ENCODE assay signal across 8 mouse cellular contexts in genomic region chr2:135328756-135329155, GRCm38 (mm10).
A peak's percentile ranks its signal among the peaks of the same experiment; 100 is the strongest.
DNase-seq lines count a peak whose midpoint lies in the region; ATAC-seq and TF ChIP-seq lines count a peak whose summit lies in the region.

No protein-coding gene starts in this region.

- H3K4me1 ChIP-seq in MEL (ENCODE audit: control insufficient read depth in 1 of 2, insufficient read depth in 2 of 2, low read length in 2 of 2): peaks cover 0 to 2% of the 10 kb centered on the region in 2 experiments; a peak in 2 of 4 replicates
- H3K4me1 ChIP-seq in limb, embryonic 13.5 days: peaks cover 11% of the 10 kb centered on the region
- peaks cover 2% of the 10 kb centered on the region for H3K4me1 ChIP-seq in neural tube, embryonic 12.5 days

- peak; percentile 58; the same call in 1 of the 2 replicates for ATAC-seq in limb, embryonic 13.5 days (ENCODE audit: low FRiP score, low read depth)
- peak; percentile 54; the same call in 1 of the 2 replicates for ATAC-seq in neural tube, embryonic 12.5 days (ENCODE audit: low FRiP score, low read depth)

- H3K4me3 ChIP-seq in MEL (ENCODE audit: control insufficient read depth in 1 of 2, insufficient read depth in 1 of 2, low read depth in 2 of 2, low read length in 2 of 2): no peak overlapping the region
- no peak overlapping the region for H3K4me3 ChIP-seq in limb, embryonic 13.5 days
- H3K4me3 ChIP-seq in neural tube, embryonic 12.5 days: no peak overlapping the region

- no peak for TF ChIP-seq EP300 in MEL (IDR thresholded peaks at IDR 0.05; ENCODE audit: low read depth in 1 of 2, low read length in 2 of 2)

- no peaks in the 10 kb centered on the region for H3K79me2 ChIP-seq in MEL (ENCODE audit: control insufficient read depth, insufficient read depth, low read length, poor library complexity)

- no peak overlapping the region for H3K27ac ChIP-seq in MEL (ENCODE audit: control insufficient read depth, low read depth, low read length)
- H3K27ac ChIP-seq in limb, embryonic 13.5 days: no peak overlapping the region
- no peak overlapping the region for H3K27ac ChIP-seq in neural tube, embryonic 12.5 days

- TF ChIP-seq CTCF in MEL (IDR thresholded peaks at IDR 0.05 in 2 of 3, conservative IDR thresholded peaks at IDR 0.05 in 1 of 3; ENCODE audit: control insufficient read depth in 1 of 3, insufficient read depth in 1 of 3, low read depth in 2 of 3, low read length in 3 of 3, poor library complexity in 1 of 3, severe bottlenecking in 1 of 3): peak; percentile 58 to 75 (median 70)

- H3K4me2 ChIP-seq in limb, embryonic 13.5 days (replicated peaks): no peak overlapping the region
- H3K4me2 ChIP-seq in neural tube, embryonic 12.5 days (replicated peaks): no peak overlapping the region

- H3K36me3 ChIP-seq in MEL (ENCODE audit: control insufficient read depth in 1 of 2, insufficient read depth in 2 of 2, low read length in 2 of 2): no peaks in the 10 kb centered on the region
- no peaks in the 10 kb centered on the region for H3K36me3 ChIP-seq in limb, embryonic 13.5 days
- H3K36me3 ChIP-seq in neural tube, embryonic 12.5 days: no peaks in the 10 kb centered on the region

- no peak for TF ChIP-seq POLR2A in MEL (IDR thresholded peaks at IDR 0.05; ENCODE audit: control insufficient read depth in 1 of 2, insufficient read depth in 1 of 2, low read depth in 1 of 2, low read length in 2 of 2, poor library complexity in 1 of 2)

- peak; percentile 79 for TF ChIP-seq RAD21 in MEL (IDR thresholded peaks at IDR 0.05; ENCODE audit: low read depth, low read length)

- no peaks in the 10 kb centered on the region for H3K27me3 ChIP-seq in MEL (ENCODE audit: control insufficient read depth in 1 of 2, insufficient read depth in 2 of 2, low read length in 2 of 2)
- no peaks in the 10 kb centered on the region for H3K27me3 ChIP-seq in limb, embryonic 13.5 days
- no peaks in the 10 kb centered on the region for H3K27me3 ChIP-seq in neural tube, embryonic 12.5 days (replicated peaks)

- 4% methylated on average over 2 of the region's 2 CpGs for WGBS in limb, embryonic 13.5 days
- WGBS in neural tube, embryonic 12.5 days: 5% methylated on average over 2 of the region's 2 CpGs

- no peaks in the 10 kb centered on the region for H3K9me3 ChIP-seq in MEL (replicated peaks; ENCODE audit: insufficient read depth, low read length)
- H3K9me3 ChIP-seq in limb, embryonic 13.5 days: no peaks in the 10 kb centered on the region
- no peaks in the 10 kb centered on the region for H3K9me3 ChIP-seq in neural tube, embryonic 12.5 days

- peak; percentile 22 to 72 for DNase-seq in layer of hippocampus, postnatal 14 days (ENCODE audit: low spot score in 2 of 2)
- no peak for DNase-seq in layer of hippocampus, adult 8-10 months (ENCODE audit: low spot score in 2 of 2)
- peak; percentile 49 for DNase-seq in MEL (ENCODE audit: low read depth, low spot score)
- peak; percentile 17 for DNase-seq in cerebellum, adult 9-11 months
- peak; percentile 40 for DNase-seq in heart, postnatal 4 days
- DNase-seq in spleen, postnatal 36 days (ENCODE audit: low spot score in 2 of 2): no peak

- no peak overlapping the region for H3K9ac ChIP-seq in MEL (ENCODE audit: control insufficient read depth, low read depth, low read length, poor library complexity, severe bottlenecking)
- H3K9ac ChIP-seq in limb, embryonic 13.5 days: no peak overlapping the region
- no peak overlapping the region for H3K9ac ChIP-seq in neural tube, embryonic 12.5 days

TF ChIP-seq in MEL, 35 proteins besides CTCF, POLR2A, EP300 and RAD21:
- TF ChIP-seq TAL1 (IDR thresholded peaks at IDR 0.05; ENCODE audit: low read length) (no peak), SMC3 (IDR thresholded peaks at IDR 0.05; ENCODE audit: low read depth, low read length) (peak; percentile 78), BHLHE40 (IDR thresholded peaks at IDR 0.05; ENCODE audit: borderline replicate concordance, low read depth, low read length) (no peak), ZC3H11A (IDR thresholded peaks at IDR 0.05; ENCODE audit: low read depth, low read length) (peak; percentile 72), USF2 (IDR thresholded peaks at IDR 0.05; ENCODE audit: borderline replicate concordance in 1 of 2, insufficient read depth in 1 of 2, low read depth in 1 of 2, low read length in 2 of 2) (no peak), E2F4 (IDR thresholded peaks at IDR 0.05; ENCODE audit: borderline replicate concordance, low read depth, low read length) (no peak)

Comparison
In these comparisons a context has a peak if more than half of its experiments do, and no peak if none do; other contexts are left out.
1. DNase-seq: peak in layer of hippocampus, postnatal 14 days (2 of 2), MEL (single experiment), cerebellum, adult 9-11 months (single experiment) and heart, postnatal 4 days (single experiment); none in layer of hippocampus, adult 8-10 months (0 of 2) and spleen, postnatal 36 days (0 of 2).